Mouse (Mus musculus) cerebellum, adult 2 months (tissue): ENCODE data around the gene Maml3. TPM values are rescaled to one million over a fixed set of nuclear protein-coding genes. Genes with fewer than 3 reads are reported as not detected.

ENCODE experiments used
- DNase-seq, 2 experiments: peaks; one replicate each; pipeline ENCODE4 v3.0.0; 2021
- H3K27ac ChIP-seq: fragments of 200-500 bp; 2 replicates; pipeline ENCODE4 v1.5.1; 2012; ENCODE audit warnings: low read length, control low read depth, inconsistent platforms; ENCODE audit not compliant: insufficient read depth
- H3K27me3 ChIP-seq: fragments of 200-500 bp; 2 replicates; pipeline ENCODE4 v1.6.1; 2012; ENCODE audit warnings: inconsistent platforms, mild to moderate bottlenecking, low read length, moderate library complexity; ENCODE audit not compliant: control insufficient read depth, insufficient read depth
- H3K4me1 ChIP-seq: fragments of 200-500 bp; 2 replicates; pipeline ENCODE4 v1.6.1; 2011; ENCODE audit warnings: low read length; ENCODE audit not compliant: control insufficient read depth, insufficient read depth
- H3K4me3 ChIP-seq: fragments of 200-500 bp; replicated peaks from 2 replicates; pipeline ENCODE3; 2011; ENCODE audit warnings: mild to moderate bottlenecking, low read depth, low read length, control low read depth; ENCODE audit not compliant: insufficient read depth
- CTCF ChIP-seq: fragments of 200-500 bp; IDR thresholded peaks from 2 replicates; pipeline ENCODE4 v1.5.1; 2011; ENCODE audit warnings: low read depth, mild to moderate bottlenecking, control low read depth, low read length, moderate library complexity, borderline replicate concordance; ENCODE audit not compliant: insufficient read depth
- POLR2A ChIP-seq: fragments of 200-500 bp; IDR thresholded peaks from 2 replicates; pipeline ENCODE4 v1.6.1; 2011; ENCODE audit warnings: low read length, control low read depth, borderline replicate concordance; ENCODE audit not compliant: insufficient read depth
- WGBS: fragments of 180-500 bp; shearing (Covaris S2); methylation state at CpG from one replicate; pipeline ENCODE4 v1.1.7; 2018; 5-methylcytosine and 5-hydroxymethylcytosine counted together
- polyA plus RNA-seq: library from polyadenylated mRNA; depleted of rRNA; stranded (reverse); fragments of >200 nt; gene quantifications from 2 replicates; pipeline ENCODE4 v1.2.3, GENCODE M21; 2012; rRNA removed

The Maml3 gene
- polyA plus RNA-seq, 1 experiment: 6.5 TPM

- Histone ChIP-seq H3K27ac (no peak overlapping the region), H3K27me3 (no peaks in the 10 kb centered on the region), H3K4me3 (no peak overlapping the region), H3K4me1 (no peaks in the 10 kb centered on the region)
- DNase-seq: no peak
- TF ChIP-seq POLR2A: no peak
- TF ChIP-seq CTCF: no peak
- 97% methylated on average over 6 of the region's 6 CpGs for WGBS
Observed at GRCm38 (mm10) chr3:51638260-51638659, 466.6 kb downstream of the Maml3 start.

DNA sequence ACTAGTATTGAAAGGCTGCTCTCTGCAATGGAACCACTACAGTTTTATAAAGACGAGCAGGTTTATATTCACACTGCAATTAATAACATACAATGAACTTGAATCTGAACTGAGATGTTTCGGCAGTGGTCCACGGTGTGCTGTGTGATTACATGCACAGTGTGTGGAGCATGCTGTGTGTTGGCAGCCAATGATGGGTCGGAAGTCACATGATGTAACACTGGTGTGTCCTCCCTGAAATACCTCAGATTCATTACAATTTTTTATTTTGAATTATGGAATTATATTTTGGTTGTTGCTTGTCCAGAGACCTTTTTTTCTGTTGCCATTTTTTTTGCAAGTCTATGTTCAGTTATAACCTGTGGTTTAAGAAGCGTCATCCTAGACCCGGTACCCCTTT is 467.6 kb downstream of the Maml3 start:
- no peak overlapping the region for H3K4me3 ChIP-seq
- TF ChIP-seq POLR2A (no peak), CTCF (no peak)

GRCm38 (mm10) chr3:51636700-51637099 is 468.2 kb downstream of the Maml3 start:
- Histone ChIP-seq H3K27ac (no peak overlapping the region), H3K27me3 (no peaks in the 10 kb centered on the region), H3K4me3 (no peak overlapping the region), H3K4me1 (no peaks in the 10 kb centered on the region)
- no peak for TF ChIP-seq POLR2A
- TF ChIP-seq CTCF: no peak
- DNase-seq: no peak
- WGBS: 95% methylated on average over 20 of the region's 20 CpGs

More for the DNA sequence above, 467.6 kb downstream of the Maml3 start:
- DNase-seq: no peak
- Histone ChIP-seq H3K27ac (no peak overlapping the region), H3K4me1 (no peaks in the 10 kb centered on the region), H3K27me3 (no peaks in the 10 kb centered on the region)
- WGBS: 75% methylated on average over 6 of the region's 6 CpGs

- WGBS: 86% methylated on average over 2 of the region's 2 CpGs
Observed at GRCm38 (mm10) chr3:51635960-51636359, 468.9 kb downstream of the Maml3 start.

More at GRCm38 (mm10) chr3:51635960-51636359, 468.9 kb downstream of the Maml3 start:
- Histone ChIP-seq H3K4me1 (no peaks in the 10 kb centered on the region), H3K27me3 (no peaks in the 10 kb centered on the region), H3K4me3 (no peak overlapping the region), H3K27ac (no peak overlapping the region)
- TF ChIP-seq POLR2A: no peak
- no peak for TF ChIP-seq CTCF
- no peak for DNase-seq

Other genes starting within 250 kb of the Maml3 start
- 5.4 and 6.7 TPM in 2 replicates for gene Foxo1, start 163.3 kb upstream of the Maml3 start, polyA plus RNA-seq